Mouse (Mus musculus): ENCODE measurements at regions not wholly inside any gene's neighbourhood (a gene's known extent, or its start where the extent isn't known, plus 50 kb on each side); places are given as distances from the start of the nearest gene placed in this dataset.

DNA sequence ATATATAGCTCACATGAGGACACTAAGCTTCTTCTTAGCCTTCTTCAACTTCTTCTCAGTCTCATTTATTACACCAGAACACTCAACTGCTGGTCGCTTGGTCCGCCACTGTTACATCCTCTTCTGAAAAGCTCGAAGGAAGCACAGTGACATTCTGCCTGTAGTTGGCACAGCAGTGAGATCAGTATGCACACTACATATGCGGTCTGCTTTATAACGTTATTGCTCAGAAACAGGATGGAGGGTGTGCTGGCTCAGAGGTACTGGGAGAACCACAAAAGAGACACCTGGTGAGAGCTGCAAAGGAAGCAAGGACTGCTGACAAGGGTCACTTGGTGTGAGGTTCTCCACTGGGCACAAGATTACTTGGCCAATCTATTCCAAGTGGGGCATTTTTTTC is 179.5 kb downstream of the Ets1 start:
- no peak overlapping the region for H3K4me2 ChIP-seq (ENCODE audit: low read depth, low read length, severe bottlenecking)
- H3K4me1 ChIP-seq (replicated peaks; ENCODE audit: control insufficient read depth, insufficient read depth, low read length): no peaks in the 10 kb centered on the region
- H3K27ac ChIP-seq (ENCODE audit: low read depth, low read length): no peak overlapping the region
- WGBS: 94% methylated on average over 5 of the region's 5 CpGs
- no peaks in the 10 kb centered on the region for H3K27me3 ChIP-seq (ENCODE audit: control insufficient read depth, insufficient read depth, low read length)
- ATAC-seq (replicated peaks; ENCODE audit: low FRiP score) (no peak), DNase-seq (ENCODE audit: low spot score) (no peak)
- H3K36me3 ChIP-seq (ENCODE audit: control insufficient read depth, insufficient read depth, low read length): no peaks in the 10 kb centered on the region
- no peak overlapping the region for H3K9ac ChIP-seq (ENCODE audit: low read length)
- H3K9me3 ChIP-seq (ENCODE audit: control insufficient read depth, low read length): no peaks in the 10 kb centered on the region
- H3K4me3 ChIP-seq (ENCODE audit: low read depth, low read length): no peak overlapping the region

GRCm38 (mm10) chr9:32816649-32817425 is 180.8 kb downstream of the Ets1 start:
- no peak for ATAC-seq (replicated peaks; ENCODE audit: low FRiP score)
- Histone ChIP-seq H3K9me3 (ENCODE audit: control insufficient read depth, low read length) (no peaks in the 10 kb centered on the region), H3K9ac (ENCODE audit: low read length) (no peak overlapping the region), H3K4me3 (ENCODE audit: low read depth, low read length) (no peak overlapping the region), H3K36me3 (ENCODE audit: control insufficient read depth, insufficient read depth, low read length) (no peaks in the 10 kb centered on the region), H3K4me2 (ENCODE audit: low read depth, low read length, severe bottlenecking) (no peak overlapping the region), H3K27me3 (ENCODE audit: control insufficient read depth, insufficient read depth, low read length) (no peaks in the 10 kb centered on the region), H3K27ac (ENCODE audit: low read depth, low read length) (no peak overlapping the region), H3K4me1 (replicated peaks; ENCODE audit: control insufficient read depth, insufficient read depth, low read length) (no peaks in the 10 kb centered on the region)
- 90% methylated on average over 9 of the region's 9 CpGs for whole genome bisulfite sequencing
- DNase-seq (ENCODE audit: low spot score): no peak

- H3K27ac ChIP-seq (ENCODE audit: low read depth, low read length): no peak overlapping the region
- no peak overlapping the region for H3K4me3 ChIP-seq (ENCODE audit: low read depth, low read length)
- H3K9me3 ChIP-seq (ENCODE audit: control insufficient read depth, low read length): no peaks in the 10 kb centered on the region
- no peak overlapping the region for H3K4me2 ChIP-seq (ENCODE audit: low read depth, low read length, severe bottlenecking)
- H3K36me3 ChIP-seq (ENCODE audit: control insufficient read depth, insufficient read depth, low read length): no peaks in the 10 kb centered on the region
- H3K4me1 ChIP-seq (replicated peaks; ENCODE audit: control insufficient read depth, insufficient read depth, low read length): no peaks in the 10 kb centered on the region
- ATAC-seq (replicated peaks; ENCODE audit: low FRiP score) (no peak), DNase-seq (ENCODE audit: low spot score) (no peak)
- WGBS: 80% methylated on average over 7 of the region's 7 CpGs
- H3K27me3 ChIP-seq (ENCODE audit: control insufficient read depth, insufficient read depth, low read length): no peaks in the 10 kb centered on the region
- no peak overlapping the region for H3K9ac ChIP-seq (ENCODE audit: low read length)
These were observed 181.7 kb downstream of the Ets1 start for GRCm38 (mm10) chr9:32817442-32818358.

- Histone ChIP-seq H3K4me1 (replicated peaks; ENCODE audit: control insufficient read depth, insufficient read depth, low read length) (no peaks in the 10 kb centered on the region), H3K27me3 (ENCODE audit: control insufficient read depth, insufficient read depth, low read length) (no peaks in the 10 kb centered on the region), H3K9me3 (ENCODE audit: control insufficient read depth, low read length) (no peaks in the 10 kb centered on the region), H3K4me3 (ENCODE audit: low read depth, low read length) (no peak overlapping the region), H3K36me3 (ENCODE audit: control insufficient read depth, insufficient read depth, low read length) (no peaks in the 10 kb centered on the region), H3K27ac (ENCODE audit: low read depth, low read length) (no peak overlapping the region), H3K4me2 (ENCODE audit: low read depth, low read length, severe bottlenecking) (no peak overlapping the region), H3K9ac (ENCODE audit: low read length) (no peak overlapping the region)
- 44% methylated on average over 8 of the region's 8 CpGs for WGBS
- ATAC-seq (replicated peaks; ENCODE audit: low FRiP score): no peak
- DNase-seq (ENCODE audit: low spot score): no peak
These were observed 187.6 kb downstream of the Ets1 start for GRCm38 (mm10) chr9:32823439-32824133.

GRCm38 (mm10) chr9:32824134-32824531 is 188.1 kb downstream of the Ets1 start:
- DNase-seq (ENCODE audit: low spot score) (no peak), ATAC-seq (replicated peaks; ENCODE audit: low FRiP score) (no peak)
- no peak overlapping the region for H3K27ac ChIP-seq (ENCODE audit: low read depth, low read length)
- no peaks in the 10 kb centered on the region for H3K4me1 ChIP-seq (replicated peaks; ENCODE audit: control insufficient read depth, insufficient read depth, low read length)
- no peaks in the 10 kb centered on the region for H3K36me3 ChIP-seq (ENCODE audit: control insufficient read depth, insufficient read depth, low read length)
- no peaks in the 10 kb centered on the region for H3K9me3 ChIP-seq (ENCODE audit: control insufficient read depth, low read length)
- H3K9ac ChIP-seq (ENCODE audit: low read length): no peak overlapping the region
- H3K4me3 ChIP-seq (ENCODE audit: low read depth, low read length): no peak overlapping the region
- no peak overlapping the region for H3K4me2 ChIP-seq (ENCODE audit: low read depth, low read length, severe bottlenecking)
- no peaks in the 10 kb centered on the region for H3K27me3 ChIP-seq (ENCODE audit: control insufficient read depth, insufficient read depth, low read length)
- WGBS: 63% methylated on average over 6 of the region's 6 CpGs

DNA sequence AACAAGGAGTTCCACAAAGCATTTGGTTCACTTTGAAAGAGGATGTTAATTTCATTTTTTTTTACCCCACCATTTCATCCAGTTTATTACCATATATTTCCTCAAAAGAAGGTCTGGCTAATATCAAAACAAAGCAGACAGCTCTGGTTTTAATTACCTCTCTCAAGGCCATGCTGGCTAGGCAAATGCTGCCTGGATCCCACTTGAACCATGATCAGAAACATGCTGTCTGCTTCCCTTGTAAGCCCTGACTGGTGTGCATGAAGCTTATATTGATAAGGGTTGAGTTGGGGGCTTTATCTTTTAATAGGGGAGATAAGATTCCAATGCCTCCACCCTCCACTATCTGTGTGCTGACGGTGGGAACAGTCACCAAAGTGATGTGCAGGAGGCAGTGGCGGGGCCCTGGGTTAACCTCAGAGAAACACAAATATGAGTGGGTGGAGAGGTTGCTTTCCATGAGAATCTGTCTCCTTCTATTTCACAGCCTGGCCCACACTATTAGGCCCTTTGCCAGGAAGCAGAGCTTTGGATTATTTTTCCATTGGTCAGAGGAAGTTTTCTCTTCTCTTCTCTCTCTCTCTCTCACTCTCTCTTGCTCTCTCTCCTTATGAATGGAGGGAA is 194.4 kb downstream of the Ets1 start:
- Histone ChIP-seq H3K9me3 (ENCODE audit: control insufficient read depth, low read length) (no peaks in the 10 kb centered on the region), H3K27me3 (ENCODE audit: control insufficient read depth, insufficient read depth, low read length) (no peaks in the 10 kb centered on the region), H3K4me3 (ENCODE audit: low read depth, low read length) (no peak overlapping the region), H3K9ac (ENCODE audit: low read length) (no peak overlapping the region), H3K36me3 (ENCODE audit: control insufficient read depth, insufficient read depth, low read length) (no peaks in the 10 kb centered on the region), H3K4me1 (replicated peaks; ENCODE audit: control insufficient read depth, insufficient read depth, low read length) (peaks cover 3% of the 10 kb centered on the region; the same call in 1 of the 2 replicates), H3K4me2 (ENCODE audit: low read depth, low read length, severe bottlenecking) (no peak overlapping the region), H3K27ac (ENCODE audit: low read depth, low read length) (no peak overlapping the region)
- DNase-seq (ENCODE audit: low spot score) (no peak), ATAC-seq (replicated peaks; ENCODE audit: low FRiP score) (no peak)
- WGBS: 73% methylated on average over 2 of the region's 2 CpGs

- no peaks in the 10 kb centered on the region for H3K36me3 ChIP-seq (ENCODE audit: control insufficient read depth, insufficient read depth, low read length)
- H3K27me3 ChIP-seq (ENCODE audit: control insufficient read depth, insufficient read depth, low read length): no peaks in the 10 kb centered on the region
- no peaks in the 10 kb centered on the region for H3K9me3 ChIP-seq (ENCODE audit: control insufficient read depth, low read length)
- no peak overlapping the region for H3K9ac ChIP-seq (ENCODE audit: low read length)
- H3K4me2 ChIP-seq (ENCODE audit: low read depth, low read length, severe bottlenecking): no peak overlapping the region
- H3K4me1 ChIP-seq (replicated peaks; ENCODE audit: control insufficient read depth, insufficient read depth, low read length): peaks cover 6% of the 10 kb centered on the region; the same call in 1 of the 2 replicates
- ATAC-seq (replicated peaks; ENCODE audit: low FRiP score) (no peak), DNase-seq (ENCODE audit: low spot score) (no peak)
- WGBS: 90% methylated on average over 8 of the region's 8 CpGs
- H3K4me3 ChIP-seq (ENCODE audit: low read depth, low read length): no peak overlapping the region
- H3K27ac ChIP-seq (ENCODE audit: low read depth, low read length): no peak overlapping the region
These were observed 197.4 kb downstream of the Ets1 start for GRCm38 (mm10) chr9:32833373-32833772.
